Mouse (Mus musculus): ENCODE data around the gene Carmil2. TPM values are rescaled to one million over a fixed set of nuclear protein-coding genes. Genes with fewer than 3 reads are reported as not detected.

The Carmil2 gene
- polyA plus RNA-seq, 1 experiment: 62.1 TPM

GRCm38 (mm10) chr8:105688242-105688752 is 2.2 kb downstream of the Carmil2 start:
- TF ChIP-seq CTCF (IDR thresholded peaks at IDR 0.05; ENCODE audit: extremely low read depth, insufficient read depth, insufficient read length, insufficient replicate concordance) (no peak), POLR2A (IDR thresholded peaks at IDR 0.05; ENCODE audit: low read depth, low read length) (no peak)
- no peak for DNase-seq (ENCODE audit: low read depth in 1 of 2, low spot score in 2 of 2)
- 82% methylated on average over 14 of the region's 14 CpGs for WGBS
- Histone ChIP-seq H3K4me3 (ENCODE audit: extremely low read depth, insufficient read depth, insufficient read length) (no peak overlapping the region), H3K36me3 (ENCODE audit: control insufficient read depth, insufficient read depth, low read length) (peaks cover 25% of the 10 kb centered on the region), H3K27me3 (ENCODE audit: control insufficient read depth, insufficient read depth, low read length) (no peaks in the 10 kb centered on the region), H3K27ac (ENCODE audit: insufficient read depth, low read length) (no peak overlapping the region), H3K4me1 (ENCODE audit: control insufficient read depth, insufficient read depth, insufficient read length) (no peaks in the 10 kb centered on the region; the same call in 1 of the 2 replicates)

DNA sequence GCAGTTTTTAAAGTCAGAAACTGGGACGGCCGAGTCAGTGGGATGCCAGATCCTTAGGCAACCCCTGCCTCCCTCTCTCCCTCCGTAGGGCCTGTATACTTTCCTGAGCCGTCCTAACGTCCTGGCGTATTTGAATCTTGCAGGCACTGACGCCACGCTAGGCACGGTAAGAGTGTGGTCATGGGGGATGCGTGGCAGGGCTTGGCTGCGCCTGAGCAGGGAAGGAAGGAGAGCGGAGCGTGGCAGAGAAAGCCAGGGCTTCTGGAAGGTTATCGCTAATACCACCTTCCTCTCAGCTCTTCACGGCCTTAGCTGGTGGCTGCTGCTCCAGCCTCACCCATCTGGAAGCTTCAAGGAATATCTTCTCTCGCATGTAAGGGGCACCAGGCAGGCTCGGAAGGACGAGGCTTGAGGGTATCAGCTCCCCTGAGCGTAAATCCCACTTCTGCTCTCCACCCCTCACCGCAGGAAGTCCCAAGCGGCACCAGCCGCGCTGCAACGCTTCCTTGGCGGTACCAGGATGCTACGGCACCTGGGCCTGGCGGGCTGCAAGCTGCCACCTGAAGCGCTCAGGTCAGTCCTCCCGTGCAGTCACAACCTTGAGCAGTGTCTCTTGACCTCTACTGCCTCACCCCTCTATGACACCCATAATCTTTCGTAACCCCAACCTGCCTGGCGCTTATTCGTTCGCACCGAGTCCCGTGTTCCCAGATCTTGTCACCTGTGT is 3.3 kb downstream of the Carmil2 start:
- TF ChIP-seq CTCF (IDR thresholded peaks at IDR 0.05; ENCODE audit: extremely low read depth, insufficient read depth, insufficient read length, insufficient replicate concordance) (no peak), POLR2A (IDR thresholded peaks at IDR 0.05; ENCODE audit: low read depth, low read length) (no peak)
- no peak overlapping the region for H3K4me3 ChIP-seq (ENCODE audit: extremely low read depth, insufficient read depth, insufficient read length)
- 95% methylated on average over 35 of the region's 35 CpGs for WGBS
- no peaks in the 10 kb centered on the region; the same call in 1 of the 2 replicates for H3K4me1 ChIP-seq (ENCODE audit: control insufficient read depth, insufficient read depth, insufficient read length)
- no peak overlapping the region for H3K27ac ChIP-seq (ENCODE audit: insufficient read depth, low read length)
- H3K36me3 ChIP-seq (ENCODE audit: control insufficient read depth, insufficient read depth, low read length): peaks cover 32% of the 10 kb centered on the region
- H3K27me3 ChIP-seq (ENCODE audit: control insufficient read depth, insufficient read depth, low read length): no peaks in the 10 kb centered on the region
- no peak for DNase-seq (ENCODE audit: low read depth in 1 of 2, low spot score in 2 of 2)

DNA sequence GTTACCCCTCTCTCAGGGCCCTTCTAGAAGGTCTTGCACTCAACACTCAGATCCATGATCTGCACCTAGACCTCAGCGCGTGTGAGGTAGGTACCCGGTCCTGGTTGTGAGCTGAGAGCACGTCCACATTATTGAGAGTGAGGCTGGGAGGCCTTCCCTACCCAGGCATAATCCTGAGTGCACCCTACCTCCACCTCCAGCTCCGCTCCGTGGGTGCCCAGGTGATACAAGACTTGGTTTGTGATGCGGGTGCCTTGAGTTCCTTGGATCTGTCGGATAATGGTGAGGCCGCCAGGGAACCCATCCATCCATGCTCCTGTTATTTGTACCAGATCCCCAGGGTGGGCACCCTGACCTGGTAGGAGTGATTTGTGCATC is 3.9 kb downstream of the Carmil2 start:
- Histone ChIP-seq H3K4me1 (ENCODE audit: control insufficient read depth, insufficient read depth, insufficient read length) (no peaks in the 10 kb centered on the region; the same call in 1 of the 2 replicates), H3K4me3 (ENCODE audit: extremely low read depth, insufficient read depth, insufficient read length) (no peak overlapping the region), H3K27ac (ENCODE audit: insufficient read depth, low read length) (no peak overlapping the region), H3K27me3 (ENCODE audit: control insufficient read depth, insufficient read depth, low read length) (no peaks in the 10 kb centered on the region), H3K36me3 (ENCODE audit: control insufficient read depth, insufficient read depth, low read length) (peaks cover 33% of the 10 kb centered on the region)
- TF ChIP-seq POLR2A (IDR thresholded peaks at IDR 0.05; ENCODE audit: low read depth, low read length): no peak
- TF ChIP-seq CTCF (IDR thresholded peaks at IDR 0.05; ENCODE audit: extremely low read depth, insufficient read depth, insufficient read length, insufficient replicate concordance): no peak
- DNase-seq (ENCODE audit: low read depth in 1 of 2, low spot score in 2 of 2): no peak
- 94% methylated on average over 9 of the region's 9 CpGs for WGBS

- H3K27ac ChIP-seq (ENCODE audit: insufficient read depth, low read length): no peak overlapping the region
- no peak overlapping the region for H3K4me3 ChIP-seq (ENCODE audit: extremely low read depth, insufficient read depth, insufficient read length)
- no peaks in the 10 kb centered on the region for H3K27me3 ChIP-seq (ENCODE audit: control insufficient read depth, insufficient read depth, low read length)
- no peaks in the 10 kb centered on the region; the same call in 1 of the 2 replicates for H3K4me1 ChIP-seq (ENCODE audit: control insufficient read depth, insufficient read depth, insufficient read length)
- WGBS: 89% methylated on average over 14 of the region's 14 CpGs
- H3K36me3 ChIP-seq (ENCODE audit: control insufficient read depth, insufficient read depth, low read length): peaks cover 38% of the 10 kb centered on the region
- no peak for TF ChIP-seq POLR2A (IDR thresholded peaks at IDR 0.05; ENCODE audit: low read depth, low read length)
- TF ChIP-seq CTCF (IDR thresholded peaks at IDR 0.05; ENCODE audit: extremely low read depth, insufficient read depth, insufficient read length, insufficient replicate concordance): no peak
- DNase-seq (ENCODE audit: low read depth in 1 of 2, low spot score in 2 of 2): no peak
These were observed 4.9 kb downstream of the Carmil2 start for GRCm38 (mm10) chr8:105690978-105691377.

DNA sequence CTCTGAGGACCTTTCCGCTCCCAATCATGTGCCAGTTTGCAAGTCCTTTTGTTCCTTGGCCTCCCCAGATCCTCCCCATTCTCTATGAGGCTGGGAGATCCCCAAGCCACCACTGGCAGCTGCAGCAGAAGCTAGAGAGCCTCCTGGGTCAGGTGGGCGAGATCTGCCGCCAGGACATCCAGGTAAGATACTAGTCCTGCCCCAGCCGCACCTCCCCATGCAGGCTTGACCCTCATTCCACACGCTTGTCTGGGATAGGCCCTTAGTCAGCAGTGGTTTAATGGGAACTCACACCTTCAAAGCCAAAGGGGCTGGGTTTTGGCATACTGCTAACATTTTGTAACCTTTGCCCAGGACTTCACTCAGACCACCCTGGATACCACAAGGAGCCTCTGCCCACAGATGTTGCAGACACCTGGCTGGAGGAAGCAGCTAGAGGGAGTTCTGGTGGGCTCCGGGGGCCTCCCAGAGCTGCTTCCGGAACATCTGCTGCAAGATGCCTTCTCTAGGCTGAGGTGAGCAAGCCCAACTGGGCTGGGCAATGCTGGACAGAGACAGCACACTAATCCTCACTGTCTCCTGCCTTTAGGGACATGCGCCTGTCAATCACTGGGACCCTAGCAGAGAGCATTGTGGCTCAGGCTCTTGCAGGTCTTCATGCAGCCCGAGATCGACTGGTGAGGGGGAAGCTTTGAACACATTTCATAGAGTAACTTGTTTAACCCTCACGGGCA is 6.5 kb downstream of the Carmil2 start:
- Histone ChIP-seq H3K4me3 (ENCODE audit: extremely low read depth, insufficient read depth, insufficient read length) (no peak overlapping the region), H3K4me1 (ENCODE audit: control insufficient read depth, insufficient read depth, insufficient read length) (no peaks in the 10 kb centered on the region), H3K36me3 (ENCODE audit: control insufficient read depth, insufficient read depth, low read length) (peaks cover 52% of the 10 kb centered on the region), H3K27me3 (ENCODE audit: control insufficient read depth, insufficient read depth, low read length) (no peaks in the 10 kb centered on the region), H3K27ac (ENCODE audit: insufficient read depth, low read length) (no peak overlapping the region)
- WGBS: 93% methylated on average over 11 of the region's 11 CpGs
- no peak for DNase-seq (ENCODE audit: low read depth in 1 of 2, low spot score in 2 of 2)
- TF ChIP-seq POLR2A (IDR thresholded peaks at IDR 0.05; ENCODE audit: low read depth, low read length) (no peak), CTCF (IDR thresholded peaks at IDR 0.05; ENCODE audit: extremely low read depth, insufficient read depth, insufficient read length, insufficient replicate concordance) (no peak)

GRCm38 (mm10) chr8:105693648-105694047 is 7.6 kb downstream of the Carmil2 start:
- H3K27me3 ChIP-seq (ENCODE audit: control insufficient read depth, insufficient read depth, low read length): no peaks in the 10 kb centered on the region
- no peaks in the 10 kb centered on the region for H3K4me1 ChIP-seq (ENCODE audit: control insufficient read depth, insufficient read depth, insufficient read length)
- 80% methylated on average over 28 of the region's 30 CpGs for WGBS
- H3K27ac ChIP-seq (ENCODE audit: insufficient read depth, low read length): no peak overlapping the region
- H3K36me3 ChIP-seq (ENCODE audit: control insufficient read depth, insufficient read depth, low read length): peaks cover 61% of the 10 kb centered on the region
- TF ChIP-seq CTCF (IDR thresholded peaks at IDR 0.05; ENCODE audit: extremely low read depth, insufficient read depth, insufficient read length, insufficient replicate concordance): no peak
- TF ChIP-seq POLR2A (IDR thresholded peaks at IDR 0.05; ENCODE audit: low read depth, low read length): no peak
- no peak overlapping the region for H3K4me3 ChIP-seq (ENCODE audit: extremely low read depth, insufficient read depth, insufficient read length)
- DNase-seq (ENCODE audit: low read depth in 1 of 2, low spot score in 2 of 2): no peak
